Mouse (Mus musculus) cortical plate, adult 2 months (tissue): Measurements from ENCODE around the gene Mum1. TPM values are rescaled to one million over a fixed set of nuclear protein-coding genes. Genes with fewer than 3 reads are reported as not detected.
"Not testable (repeated sequence)": the region's sequence is repeated elsewhere in the genome, so short reads cannot be mapped to it uniquely, and the experiment has no call there.

Source experiments
- H3K27ac ChIP-seq: fragments of 200-500 bp; 2 replicates; pipeline ENCODE4 v1.5.1; 2012; ENCODE audit warnings: low read length, control low read depth, inconsistent platforms; ENCODE audit not compliant: insufficient read depth
- H3K4me1 ChIP-seq: fragments of 200-500 bp; 2 replicates; pipeline ENCODE4 v1.6.1; 2011; ENCODE audit warnings: low read length; ENCODE audit not compliant: control insufficient read depth, insufficient read depth
- H3K4me3 ChIP-seq: fragments of 200-500 bp; 2 replicates; pipeline ENCODE4 v1.5.1; 2011; ENCODE audit warnings: mild to moderate bottlenecking, low read length, control low read depth; ENCODE audit not compliant: insufficient read depth
- CTCF ChIP-seq: fragments of 200-500 bp; IDR thresholded peaks from 2 replicates; pipeline ENCODE4 v1.5.1; 2011; ENCODE audit warnings: mild to moderate bottlenecking, control low read depth, low read length; ENCODE audit not compliant: insufficient read depth; ENCODE audit errors: extremely low read depth
- POLR2A ChIP-seq: fragments of 200-500 bp; IDR thresholded peaks from 2 replicates; pipeline ENCODE4 v1.6.1; 2011; ENCODE audit warnings: mild to moderate bottlenecking, low read length, control low read depth; ENCODE audit not compliant: insufficient read depth; ENCODE audit errors: extremely low read depth
- polyA plus RNA-seq: library from polyadenylated mRNA; depleted of rRNA; stranded (reverse); fragments of >200 nt; gene quantifications from 2 replicates; pipeline ENCODE4 v1.2.3, GENCODE M21; 2012

The Mum1 gene
- polyA plus RNA-seq, 1 experiment = 36.9 TPM

DNA sequence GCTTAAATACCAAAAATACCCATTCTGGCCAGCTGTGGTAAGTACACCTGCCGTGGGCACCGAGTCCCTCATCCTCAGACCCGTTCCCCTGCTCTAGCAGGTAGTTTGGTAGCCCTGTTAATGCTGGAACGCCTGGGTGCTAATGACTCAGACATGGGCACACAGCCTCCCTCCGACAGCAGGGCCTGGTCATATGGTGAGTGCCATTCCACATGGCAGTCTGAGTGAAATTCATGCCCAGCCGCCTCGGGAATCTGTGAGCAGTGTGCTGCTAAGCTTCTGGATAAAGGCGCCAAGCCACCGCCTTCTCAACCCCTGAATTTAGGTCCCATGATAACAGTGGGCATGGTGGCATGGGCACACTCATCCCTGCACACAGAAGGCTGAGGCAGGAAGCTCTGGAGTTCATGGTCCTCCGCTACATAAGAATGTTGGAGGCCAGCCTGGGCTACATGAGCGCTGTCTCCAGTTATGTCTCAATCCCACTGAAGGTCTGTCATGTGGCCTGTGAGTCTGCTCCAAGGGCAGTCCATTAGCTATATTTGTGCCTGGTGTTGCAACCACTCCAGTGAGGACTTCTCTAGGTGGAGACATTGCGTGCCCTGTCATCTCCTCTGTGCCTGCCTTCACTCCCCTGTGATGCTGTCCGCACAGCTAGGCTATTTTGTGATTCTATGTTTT lies 10.1 kb downstream of the Mum1 start:
- Histone ChIP-seq H3K27ac (no peak overlapping the region), H3K4me1 (no peaks in the 10 kb centered on the region), H3K4me3 (no peak overlapping the region)
- TF ChIP-seq CTCF (no peak), POLR2A (no peak)

DNA sequence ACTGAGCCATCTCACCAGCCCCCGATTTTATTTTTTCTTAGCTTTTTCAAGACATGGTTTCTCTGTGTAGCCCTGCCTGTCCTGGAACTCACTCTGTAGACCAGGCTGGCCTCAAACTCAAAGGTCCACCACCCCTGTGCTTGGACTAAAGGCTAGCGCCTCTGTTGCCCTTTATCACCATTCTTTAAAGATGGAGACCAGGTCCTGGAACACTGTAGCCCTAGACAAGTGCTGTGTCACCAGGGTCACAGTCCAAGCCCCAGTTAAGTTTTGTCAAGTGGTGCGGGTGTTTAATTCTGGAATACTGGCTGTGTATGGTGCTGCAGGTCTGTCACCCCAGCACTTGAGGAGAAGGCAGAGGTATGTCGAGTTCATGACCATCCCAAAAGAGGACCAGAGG lies 10.8 kb downstream of the Mum1 start:
- no peak overlapping the region for H3K27ac ChIP-seq
- no peaks in the 10 kb centered on the region for H3K4me1 ChIP-seq
- no peak for TF ChIP-seq POLR2A
- no peak for TF ChIP-seq CTCF
- no peak overlapping the region for H3K4me3 ChIP-seq

DNA sequence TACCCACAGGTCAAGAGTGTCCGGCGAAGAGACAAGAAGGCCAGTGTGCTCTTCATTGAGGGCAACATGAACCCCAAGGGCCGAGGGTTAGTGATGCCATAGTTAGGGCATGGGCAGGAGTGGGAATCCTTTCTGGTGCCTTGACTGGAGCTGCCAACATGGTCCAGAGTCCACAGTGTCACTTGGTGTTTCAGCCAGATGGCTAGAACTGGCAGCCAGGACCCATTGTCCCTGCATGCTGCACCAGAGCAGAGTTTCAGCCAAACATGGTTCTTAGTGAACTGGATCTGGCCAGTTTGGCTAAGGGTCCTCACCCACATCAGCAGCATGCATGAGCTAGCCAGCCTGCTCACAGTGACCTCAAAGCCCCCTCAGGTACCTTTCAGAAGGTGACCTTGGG lies 12.1 kb downstream of the Mum1 start:
- TF ChIP-seq POLR2A (no peak), CTCF (no peak)
- no peak overlapping the region for H3K27ac ChIP-seq
- no peaks in the 10 kb centered on the region for H3K4me1 ChIP-seq
- H3K4me3 ChIP-seq = no peak overlapping the region

DNA sequence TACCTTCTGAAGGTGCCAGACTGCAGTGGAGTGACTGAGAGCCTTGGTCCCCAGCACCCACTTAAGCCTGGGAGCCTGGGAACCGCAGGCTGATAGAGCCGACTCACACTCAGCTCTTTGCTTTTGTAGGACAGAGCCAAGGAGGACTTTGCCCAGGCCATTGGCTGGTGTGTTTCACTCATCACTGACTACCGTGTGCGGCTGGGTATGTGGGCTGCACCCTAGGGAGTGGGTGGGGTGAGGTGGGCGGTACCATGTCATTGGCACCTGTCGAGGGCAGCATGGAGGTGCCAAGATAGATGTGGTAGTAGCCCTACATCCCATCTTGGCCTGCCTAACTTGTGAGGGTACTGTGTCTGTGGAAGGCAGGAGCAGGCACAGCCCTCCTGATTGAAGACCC lies 13.6 kb downstream of the Mum1 start:
- H3K27ac ChIP-seq = no peak overlapping the region

DNA sequence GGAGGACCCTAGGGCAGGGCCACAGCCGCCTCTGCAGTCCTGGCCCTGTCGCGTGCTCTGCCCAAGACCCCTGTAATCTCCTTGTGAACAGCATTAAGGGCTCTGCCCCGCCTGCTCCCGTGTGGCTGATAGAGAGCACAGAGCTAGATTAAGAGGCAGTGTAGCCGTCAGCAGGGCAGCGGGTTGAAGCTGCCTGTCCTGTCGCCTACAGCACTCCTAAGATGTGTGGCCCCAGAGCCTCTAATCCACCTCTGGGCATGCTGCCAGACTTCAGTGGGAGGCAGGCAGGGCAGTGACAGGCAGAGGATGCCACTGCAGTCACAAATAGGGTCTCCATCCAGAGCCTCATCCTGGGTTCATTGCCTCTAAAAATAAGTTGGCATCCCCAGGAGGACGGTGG lies 15.9 kb downstream of the Mum1 start:
- H3K4me1 ChIP-seq = no peaks in the 10 kb centered on the region
- H3K27ac ChIP-seq = no peak overlapping the region
- no peak for TF ChIP-seq CTCF
- TF ChIP-seq POLR2A = no peak
- no peak overlapping the region for H3K4me3 ChIP-seq

More for the DNA sequence above, 13.6 kb downstream of the Mum1 start:
- no peak for TF ChIP-seq CTCF
- TF ChIP-seq POLR2A = no peak
- H3K4me3 ChIP-seq = no peak overlapping the region
- no peaks in the 10 kb centered on the region for H3K4me1 ChIP-seq

DNA sequence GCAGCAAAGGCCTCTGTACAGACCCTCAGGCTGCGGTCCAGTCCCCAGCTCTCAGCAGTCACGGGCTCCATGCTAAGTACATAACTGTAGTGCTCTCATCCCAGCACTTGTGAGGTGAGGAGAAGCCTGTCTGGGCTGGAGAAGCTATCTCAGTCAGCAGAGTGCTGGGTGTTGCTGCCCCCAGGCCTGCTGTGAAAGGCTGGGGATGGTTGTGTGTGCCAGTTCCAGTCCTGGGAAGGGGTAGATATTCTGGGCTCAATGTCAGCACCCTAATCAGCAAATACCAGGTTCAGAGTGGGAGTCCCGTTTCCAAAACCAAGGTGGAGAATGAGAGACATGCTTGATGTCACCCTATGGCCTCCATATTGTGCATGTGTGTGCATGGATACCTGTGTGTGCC lies 16.4 kb downstream of the Mum1 start:
- Histone ChIP-seq H3K4me3 (no peak overlapping the region), H3K4me1 (no peaks in the 10 kb centered on the region), H3K27ac (no peak overlapping the region)
- TF ChIP-seq CTCF = no peak
- TF ChIP-seq POLR2A = no peak

DNA sequence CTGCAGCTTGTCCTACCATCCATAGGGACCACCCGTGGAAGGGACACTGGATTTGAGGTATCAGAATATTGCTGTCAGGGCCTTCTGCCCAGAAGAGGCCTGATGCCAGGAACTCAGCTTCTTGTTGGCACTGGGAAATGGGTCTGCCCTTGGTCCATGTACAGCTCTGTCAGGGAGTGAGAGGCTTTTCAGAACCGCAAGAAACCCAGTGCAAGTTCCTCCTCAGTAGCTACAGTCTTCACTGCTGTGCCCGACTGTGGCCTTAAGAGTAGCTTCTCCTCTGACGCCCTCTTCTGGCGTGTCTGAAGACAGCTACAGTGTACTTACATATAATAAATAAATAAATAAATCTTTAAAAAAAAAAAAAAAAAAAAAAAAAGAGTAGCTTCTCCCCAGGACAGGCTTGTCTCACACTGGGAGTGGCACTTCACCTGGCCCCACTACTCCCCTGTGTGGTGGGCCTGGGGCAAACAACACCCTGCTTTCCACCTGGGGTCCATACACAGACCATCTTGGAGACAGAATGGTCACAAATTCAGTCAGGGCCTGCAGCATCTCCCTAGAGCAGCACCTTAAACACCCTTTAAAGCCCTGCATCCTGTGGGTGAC lies 18.7 kb downstream of the Mum1 start:
- no peak overlapping the region for H3K27ac ChIP-seq
- no peaks in the 10 kb centered on the region; the same call in 1 of the 2 replicates for H3K4me1 ChIP-seq
- H3K4me3 ChIP-seq = no peak overlapping the region
- TF ChIP-seq CTCF = peak; percentile 45
- no peak for TF ChIP-seq POLR2A

DNA sequence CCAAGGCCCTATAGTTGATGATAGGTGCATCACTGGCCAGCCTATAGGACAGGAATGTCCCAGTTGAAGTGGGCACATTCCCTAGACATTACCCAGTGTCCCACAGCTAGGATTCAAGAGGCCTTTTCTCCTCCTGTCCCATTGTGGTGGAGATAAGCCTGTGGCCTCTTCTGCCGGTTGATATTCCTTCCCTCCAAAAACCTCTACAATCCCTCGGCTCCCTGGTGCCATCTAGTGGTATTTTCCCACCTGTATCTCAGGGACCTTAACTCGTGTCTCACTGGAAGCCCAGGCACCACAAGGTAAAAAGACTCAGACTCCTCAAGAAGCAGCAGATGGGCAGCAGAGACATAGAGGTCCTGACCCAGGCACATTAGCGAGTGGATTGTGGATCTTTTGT lies 19.4 kb downstream of the Mum1 start:
- no peak for TF ChIP-seq POLR2A
- TF ChIP-seq CTCF = peak; percentile 87
- Histone ChIP-seq H3K4me1 (peaks cover 5% of the 10 kb centered on the region), H3K4me3 (no peak overlapping the region), H3K27ac (no peak overlapping the region)

DNA sequence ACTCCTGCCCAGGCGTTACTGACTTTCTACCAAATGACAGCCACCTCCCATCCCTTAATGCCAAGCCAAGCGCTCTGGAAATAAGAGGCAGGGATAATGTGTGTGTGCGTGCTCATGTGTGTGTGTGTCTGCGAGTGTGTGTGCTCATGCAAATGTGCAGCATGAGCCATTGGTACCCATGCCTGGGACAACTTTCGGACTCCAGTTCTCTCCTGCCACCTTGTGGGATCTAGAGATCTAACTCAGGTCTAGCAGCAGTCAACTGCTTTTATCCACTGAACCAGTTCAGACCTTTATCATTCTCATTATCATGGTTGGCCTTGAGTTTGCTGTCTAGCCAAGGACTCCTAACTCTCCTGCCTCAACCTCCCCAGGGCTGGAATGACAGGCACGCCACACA lies 21.6 kb downstream of the Mum1 start:
- H3K4me1 ChIP-seq = peaks cover 5% of the 10 kb centered on the region
- H3K4me3 ChIP-seq = no peak overlapping the region
- TF ChIP-seq CTCF (peak; percentile 44), POLR2A (no peak)
- no peak overlapping the region for H3K27ac ChIP-seq

DNA sequence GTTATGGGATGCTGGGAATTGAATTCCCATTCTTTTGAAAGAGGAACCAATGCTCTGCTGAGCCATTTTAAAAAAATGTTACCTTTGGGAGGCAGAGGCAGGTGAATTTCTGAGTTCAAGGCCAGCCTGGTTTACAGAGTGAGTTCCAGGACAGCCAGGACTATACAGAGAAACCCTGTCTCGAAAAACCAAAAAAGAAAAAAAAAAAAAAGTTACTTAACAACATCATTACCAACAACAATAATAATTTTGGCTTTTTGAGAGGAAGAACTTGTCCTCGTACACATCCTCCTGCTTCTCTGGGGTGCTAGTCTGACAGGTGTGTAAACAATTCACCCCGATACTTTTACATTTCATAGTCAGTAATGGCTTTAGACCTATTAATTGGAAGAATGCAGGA lies 22.2 kb downstream of the Mum1 start:
- H3K4me1 ChIP-seq, H3K4me3 ChIP-seq, H3K27ac ChIP-seq: not testable (repeated sequence)
